In the genomic region with DNA sequence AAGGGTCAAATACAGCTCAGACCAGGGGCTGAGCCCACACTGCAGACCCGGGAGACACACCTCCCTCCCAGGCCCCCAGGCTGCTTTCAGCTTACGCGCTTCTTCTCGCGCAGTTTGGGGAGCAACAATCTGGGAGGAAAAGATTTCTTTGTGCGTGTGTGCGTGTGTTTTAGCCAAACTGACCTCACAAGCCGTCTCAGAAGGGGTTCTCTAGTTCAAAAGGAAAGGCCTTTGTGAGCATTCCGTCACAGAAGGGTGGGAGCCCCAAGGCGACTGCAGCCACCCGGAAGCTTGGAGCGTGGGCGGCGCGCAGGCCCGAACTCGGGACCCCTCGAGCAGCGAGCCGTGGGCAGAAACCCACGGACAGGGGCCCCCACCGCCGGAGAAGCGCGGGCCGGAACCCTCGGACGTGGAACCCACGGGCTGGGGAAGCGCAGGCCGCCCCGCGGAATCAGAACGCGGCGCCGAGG, we compare ENCODE assay signal across 8 mouse cellular contexts. TPM values are rescaled to one million over a fixed set of nuclear protein-coding genes. Genes with fewer than 3 reads are reported as not detected.
DNase-seq lines count a peak whose midpoint lies in the region; ATAC-seq and TF ChIP-seq lines count a peak whose summit lies in the region.

No protein-coding gene starts in this region.

- H3K9ac ChIP-seq in heart, embryonic 16.5 days (ENCODE audit: low read length): peak overlapping the region; percentile 96
- H3K9ac ChIP-seq in limb, embryonic 15.5 days: peak overlapping the region; percentile 94
- H3K9ac ChIP-seq in midbrain, embryonic 16.5 days (ENCODE audit: low read depth, low read length): peak overlapping the region; percentile 94

- peak overlapping the region; percentile 78 for H3K4me3 ChIP-seq in C2C12 (ENCODE audit: insufficient read depth, poor library complexity, severe bottlenecking)
- H3K4me3 ChIP-seq in heart, embryonic 16.5 days (ENCODE audit: low read length): peak overlapping the region; percentile 88
- peak overlapping the region; percentile 84 for H3K4me3 ChIP-seq in limb, embryonic 15.5 days
- H3K4me3 ChIP-seq in midbrain, embryonic 16.5 days (ENCODE audit: low read depth, low read length): peak overlapping the region; percentile 92

- peak overlapping the region; percentile 98 for H3ac ChIP-seq in C2C12 (ENCODE audit: control insufficient read depth, insufficient read length, low read depth)

- H3K27ac ChIP-seq in heart, embryonic 16.5 days (ENCODE audit: low read length): peak overlapping the region; percentile 86
- H3K27ac ChIP-seq in limb, embryonic 15.5 days: peak overlapping the region; percentile 89
- peak overlapping the region; percentile 88 for H3K27ac ChIP-seq in midbrain, embryonic 16.5 days (ENCODE audit: low read length)

- peaks cover 11% of the 10 kb centered on the region for H3K4me1 ChIP-seq in heart, embryonic 16.5 days (ENCODE audit: control insufficient read depth, insufficient read depth, low read length)
- H3K4me1 ChIP-seq in limb, embryonic 15.5 days: peaks cover 10% of the 10 kb centered on the region; the same call in 1 of the 2 replicates
- peaks cover 19% of the 10 kb centered on the region for H3K4me1 ChIP-seq in midbrain, embryonic 16.5 days (ENCODE audit: control insufficient read depth, insufficient read depth, low read length)

- H3K9me3 ChIP-seq in heart, embryonic 16.5 days (replicated peaks; ENCODE audit: control insufficient read depth, low read length): no peaks in the 10 kb centered on the region
- no peaks in the 10 kb centered on the region for H3K9me3 ChIP-seq in limb, embryonic 15.5 days
- no peaks in the 10 kb centered on the region for H3K9me3 ChIP-seq in midbrain, embryonic 16.5 days (replicated peaks; ENCODE audit: control insufficient read depth, low read length, poor library complexity, severe bottlenecking)

- H3K36me3 ChIP-seq in C2C12 (ENCODE audit: control insufficient read depth, insufficient read depth): no peaks in the 10 kb centered on the region
- no peaks in the 10 kb centered on the region for H3K36me3 ChIP-seq in heart, embryonic 16.5 days (ENCODE audit: control insufficient read depth, insufficient read depth)
- H3K36me3 ChIP-seq in limb, embryonic 15.5 days: no peaks in the 10 kb centered on the region
- H3K36me3 ChIP-seq in midbrain, embryonic 16.5 days (ENCODE audit: control insufficient read depth, insufficient read depth, low read length): no peaks in the 10 kb centered on the region

- TF ChIP-seq CTCF in C2C12 (IDR thresholded peaks at IDR 0.05; ENCODE audit: control insufficient read depth, insufficient read depth, insufficient read length): no peak
- no peak for TF ChIP-seq CTCF in brain, embryonic 14.5 days (IDR thresholded peaks at IDR 0.05; ENCODE audit: borderline replicate concordance, extremely low read depth, insufficient read depth, insufficient read length)

- peak; percentile 25 for ATAC-seq in heart, embryonic 16.5 days (replicated peaks; ENCODE audit: extremely low read depth, insufficient read depth, low FRiP score)
- ATAC-seq in limb, embryonic 15.5 days (ENCODE audit: insufficient number of reproducible peaks, low FRiP score, low TSS enrichment, low read depth): no peak
- ATAC-seq in midbrain, embryonic 16.5 days: peak; percentile 38
- ATAC-seq in megakaryocyte-erythroid progenitor cell, adult 5-6 weeks (replicated peaks; ENCODE audit: low FRiP score, low TSS enrichment, poor library complexity, severe bottlenecking): no peak

- TF ChIP-seq POLR2A in brain, embryonic 14.5 days (IDR thresholded peaks at IDR 0.05; ENCODE audit: borderline replicate concordance, extremely low read depth, insufficient read depth, insufficient read length, poor library complexity, severe bottlenecking): no peak

- DNase-seq in gastrocnemius, postnatal 14 days: peak; percentile 40
- DNase-seq in gastrocnemius, postnatal 25 days: no peak
- DNase-seq in brain, embryonic 14.5 days (ENCODE audit: low read depth): peak; percentile 76

- peak overlapping the region; percentile 84 for H3K4me2 ChIP-seq in heart, embryonic 16.5 days (ENCODE audit: low read depth, low read length)
- H3K4me2 ChIP-seq in limb, embryonic 15.5 days: peak overlapping the region; percentile 45
- peak overlapping the region; percentile 61 for H3K4me2 ChIP-seq in midbrain, embryonic 16.5 days (ENCODE audit: low read length)

- under 1% methylated on average over 37 of the region's 37 CpGs for WGBS in heart, embryonic 16.5 days
- under 1% methylated on average over 37 of the region's 37 CpGs for WGBS in limb, embryonic 15.5 days
- under 1% methylated on average over 32 of the region's 37 CpGs for WGBS in midbrain, embryonic 16.5 days

- peaks cover 52% of the 10 kb centered on the region for H3K79me2 ChIP-seq in C2C12 (ENCODE audit: control insufficient read depth, insufficient read depth)

- H3K79me3 ChIP-seq in C2C12 (ENCODE audit: low read depth): peaks cover 19% of the 10 kb centered on the region

- intact Hi-C loops in gastrocnemius, postnatal 14 days (cut with DNase I; ENCODE audit: low total_unique reads): no loop called here

- H3K27me3 ChIP-seq in C2C12 (ENCODE audit: control insufficient read depth, insufficient read depth, insufficient read length): no peaks in the 10 kb centered on the region
- H3K27me3 ChIP-seq in heart, embryonic 16.5 days (ENCODE audit: control insufficient read depth, insufficient read depth, low read length): no peaks in the 10 kb centered on the region
- no peaks in the 10 kb centered on the region for H3K27me3 ChIP-seq in limb, embryonic 15.5 days
- no peaks in the 10 kb centered on the region for H3K27me3 ChIP-seq in midbrain, embryonic 16.5 days (ENCODE audit: control insufficient read depth, insufficient read depth, low read depth, low read length)

TF ChIP-seq in C2C12, 6 proteins besides CTCF, POLR2A, EP300 and RAD21:
- no peak for TF ChIP-seq FOSL1 (IDR thresholded peaks at IDR 0.05; ENCODE audit: insufficient read depth, low read length, poor library complexity, severe bottlenecking)
- no peak for TF ChIP-seq USF1 (IDR thresholded peaks at IDR 0.05; ENCODE audit: low read depth)
- TF ChIP-seq MAX (IDR thresholded peaks at IDR 0.05): no peak
- TF ChIP-seq CEBPB (IDR thresholded peaks at IDR 0.05; ENCODE audit: low read depth): no peak
- TF ChIP-seq MYOD1 (IDR thresholded peaks at IDR 0.05; ENCODE audit: control insufficient read depth, insufficient read length, low read depth): no peak
- TF ChIP-seq MYOG (IDR thresholded peaks at IDR 0.05; ENCODE audit: control insufficient read depth, extremely low read depth, insufficient read length): no peak
TF ChIP-seq in C2C12: peak in this region for 0.

RNA-seq across cellular contexts. Expression of gene Zdhhc20, which starts 0.5 kb away (rescaled TPM):
- 10 to 100 TPM in 1 of 2 experiments, 1 to 10 TPM in 1; 9.0 to 13.6 TPM for total RNA-seq in gastrocnemius, postnatal 14 days (2021)
- 1 to 10 TPM; 2.9 to 5.1 TPM for total RNA-seq in gastrocnemius, postnatal 25 days (2021)
- polyA plus RNA-seq in C2C12 (2012; fragmentation: generic; extraction: Trizol): 8.0 TPM
- 24.8 and 26.4 TPM in 2 replicates for polyA plus RNA-seq in brain, embryonic 14.5 days (2012; rRNA removed)
- polyA plus RNA-seq in heart, embryonic 16.5 days (2015; fragmentation: Nextera tagmentation; extraction: Ambion mirVana): 36.5 and 40.9 TPM in 2 replicates
- 72.5 and 74.9 TPM in 2 replicates for polyA plus RNA-seq in limb, embryonic 15.5 days (2015; fragmentation: Nextera tagmentation; extraction: Ambion mirVana)
- polyA plus RNA-seq in midbrain, embryonic 16.5 days (2015; fragmentation: Nextera tagmentation; extraction: Ambion mirVana): 36.6 and 43.1 TPM in 2 replicates
- total RNA-seq in megakaryocyte-erythroid progenitor cell, adult 5-6 weeks (2014; fragmentation: Nextera tagmentation): 13.0 and 15.2 TPM in 2 replicates
- 16.8 and 24.5 TPM in 2 replicates for total RNA-seq in megakaryocyte-erythroid progenitor cell, adult 5-6 weeks (2017)

Comparison
In these comparisons a context has a peak if more than half of its experiments do, and no peak if none do; other contexts are left out.
1. ATAC-seq: peak in heart, embryonic 16.5 days (single experiment) and midbrain, embryonic 16.5 days (single experiment); none in limb, embryonic 15.5 days (single experiment) and megakaryocyte-erythroid progenitor cell, adult 5-6 weeks (single experiment).
2. Peak in every context shown above with its lines, with median percentiles within 50 percentile points of each other: H3K4me3 ChIP-seq, H3K27ac ChIP-seq, H3K4me2 ChIP-seq and H3K9ac ChIP-seq.